Mouse (Mus musculus): Measurements from ENCODE around the gene Socs2. TPM values are rescaled to one million over a fixed set of nuclear protein-coding genes. Genes with fewer than 3 reads are reported as not detected.

The Socs2 gene
- polyA plus RNA-seq, 1 experiment from 2014 or later = 48.6 TPM

DNA sequence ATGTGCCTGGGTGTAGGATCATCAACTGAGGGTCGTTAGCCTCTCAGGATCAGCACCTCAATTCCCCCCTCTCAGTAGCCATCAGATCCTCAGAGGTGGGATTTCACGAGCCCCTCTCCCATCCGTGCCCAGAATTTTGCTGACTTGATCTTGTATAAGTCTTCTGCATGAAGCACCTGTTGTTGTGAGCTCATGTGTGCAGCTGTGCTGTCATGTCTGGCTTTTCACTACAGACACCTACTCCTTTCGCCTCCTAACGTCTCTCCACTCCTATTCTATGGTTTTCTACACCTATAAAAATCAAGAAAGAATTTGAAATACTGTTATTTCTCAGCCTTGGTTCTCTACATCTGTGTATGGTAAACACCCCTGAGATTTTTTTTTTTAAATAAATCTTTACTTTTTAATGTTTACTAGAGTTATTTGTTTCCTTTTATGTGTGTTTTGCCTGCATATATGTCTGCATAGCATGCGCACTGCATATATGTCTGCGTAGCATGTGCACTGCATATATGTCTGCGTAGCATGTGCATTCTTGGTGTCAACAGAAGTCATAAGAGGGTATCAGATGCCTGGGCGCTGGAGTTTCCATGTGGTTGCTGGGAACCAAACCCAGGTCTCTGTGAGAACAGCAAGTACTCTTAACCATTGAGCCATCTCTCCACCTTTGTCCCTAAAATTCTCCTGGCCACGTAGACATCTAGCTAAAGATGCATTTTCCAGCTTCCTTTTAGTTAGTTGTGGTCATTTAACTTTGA, 74.0 kb downstream of the Socs2 start:
- Histone ChIP-seq H3K9me3 (ENCODE audit: control insufficient read depth, low read length) (0 out of 2 replicates have a peak, but pooled peaks cover 5% of the 10 kb centered on the region), H3K4me1 (ENCODE audit: control insufficient read depth in 2 of 2, insufficient read depth in 2 of 2, low read length in 2 of 2) (no peaks in the 10 kb centered on the region), H3K27ac (replicated peaks in 1 of 2; ENCODE audit: control insufficient read depth in 1 of 2, insufficient read depth in 1 of 2, low read depth in 2 of 2, low read length in 2 of 2) (no peak overlapping the region), H3K9ac (ENCODE audit: low read length) (no peak overlapping the region), H3K27me3 (ENCODE audit: control insufficient read depth, insufficient read depth, low read length) (no peaks in the 10 kb centered on the region), H3K4me2 (ENCODE audit: low read length) (no peak overlapping the region), H3K4me3 (ENCODE audit: control insufficient read depth in 1 of 2, insufficient read depth in 1 of 2, low read depth in 1 of 2, low read length in 2 of 2) (no peak overlapping the region), H3K36me3 (ENCODE audit: control insufficient read depth, insufficient read depth, low read length) (no peaks in the 10 kb centered on the region)
- no peak for ATAC-seq (ENCODE audit: insufficient number of reproducible peaks, insufficient read depth, low FRiP score, low read depth)
- WGBS = 80% methylated on average over 10 of the region's 10 CpGs

DNA sequence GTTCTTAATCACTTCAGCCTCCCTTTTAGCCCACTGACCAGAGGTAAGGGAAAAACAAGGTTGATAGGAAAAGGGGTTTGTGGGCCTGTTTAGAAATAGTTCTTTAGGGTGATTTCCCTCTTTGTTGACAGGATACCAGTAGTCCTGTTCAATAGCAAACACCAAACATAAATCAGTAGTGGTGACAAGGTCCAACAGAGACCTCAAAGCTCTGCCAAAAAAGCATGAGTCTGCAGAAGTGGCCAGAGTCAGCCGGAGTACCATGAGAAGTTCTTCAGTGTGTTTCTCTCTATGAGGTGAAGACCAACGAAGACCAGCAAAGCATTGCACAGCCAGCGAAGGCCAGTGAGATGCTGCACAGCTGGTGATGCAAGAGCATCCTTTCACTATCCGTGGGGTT, 76.3 kb downstream of the Socs2 start:
- Histone ChIP-seq H3K9ac (ENCODE audit: low read length) (no peak overlapping the region), H3K27ac (replicated peaks in 1 of 2; ENCODE audit: control insufficient read depth in 1 of 2, insufficient read depth in 1 of 2, low read depth in 2 of 2, low read length in 2 of 2) (no peak overlapping the region), H3K4me3 (ENCODE audit: control insufficient read depth in 1 of 2, insufficient read depth in 1 of 2, low read depth in 1 of 2, low read length in 2 of 2) (no peak overlapping the region), H3K36me3 (ENCODE audit: control insufficient read depth, insufficient read depth, low read length) (no peaks in the 10 kb centered on the region), H3K4me2 (ENCODE audit: low read length) (no peak overlapping the region), H3K27me3 (ENCODE audit: control insufficient read depth, insufficient read depth, low read length) (no peaks in the 10 kb centered on the region), H3K4me1 (ENCODE audit: control insufficient read depth in 2 of 2, insufficient read depth in 2 of 2, low read length in 2 of 2) (peaks cover 0 to 11% of the 10 kb centered on the region in 2 experiments; a peak in 2 of 4 replicates), H3K9me3 (ENCODE audit: control insufficient read depth, low read length) (0 out of 2 replicates have a peak, but pooled peaks cover 5% of the 10 kb centered on the region)
- ATAC-seq (ENCODE audit: insufficient number of reproducible peaks, insufficient read depth, low FRiP score, low read depth) = no peak
- WGBS = 83% methylated on average over 4 of the region's 4 CpGs

DNA sequence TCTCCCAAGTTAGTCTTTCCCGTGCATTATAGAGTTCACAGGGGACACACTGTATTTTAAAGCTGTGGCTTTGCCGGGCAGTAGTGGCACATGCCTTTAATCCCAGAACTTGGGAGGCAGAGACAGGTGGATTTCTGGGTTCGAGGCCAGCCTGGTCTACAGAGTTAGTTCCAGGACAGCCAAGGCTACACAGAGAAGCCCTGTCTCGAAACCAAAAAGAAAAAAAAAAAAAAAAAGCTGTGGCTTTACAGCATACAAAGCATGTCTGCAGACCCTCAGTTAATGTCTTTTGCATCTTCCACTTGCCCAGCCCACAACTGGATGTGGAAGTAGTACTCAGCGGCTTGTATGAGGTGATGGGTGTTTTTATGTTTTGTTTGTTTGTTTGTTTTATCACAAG, 79.4 kb downstream of the Socs2 start:
- Histone ChIP-seq H3K27me3 (ENCODE audit: control insufficient read depth, insufficient read depth, low read length) (no peaks in the 10 kb centered on the region), H3K4me2 (ENCODE audit: low read length) (no peak overlapping the region), H3K4me1 (ENCODE audit: control insufficient read depth in 2 of 2, insufficient read depth in 2 of 2, low read length in 2 of 2) (peaks cover 0 to 11% of the 10 kb centered on the region in 2 experiments; a peak in 2 of 4 replicates), H3K4me3 (ENCODE audit: control insufficient read depth in 1 of 2, insufficient read depth in 1 of 2, low read depth in 1 of 2, low read length in 2 of 2) (no peak overlapping the region), H3K27ac (replicated peaks in 1 of 2; ENCODE audit: control insufficient read depth in 1 of 2, insufficient read depth in 1 of 2, low read depth in 2 of 2, low read length in 2 of 2) (no peak overlapping the region), H3K9ac (ENCODE audit: low read length) (no peak overlapping the region), H3K36me3 (ENCODE audit: control insufficient read depth, insufficient read depth, low read length) (no peaks in the 10 kb centered on the region), H3K9me3 (ENCODE audit: control insufficient read depth, low read length) (no peaks in the 10 kb centered on the region)
- WGBS = 71% methylated on average over 5 of the region's 5 CpGs
- ATAC-seq (ENCODE audit: insufficient number of reproducible peaks, insufficient read depth, low FRiP score, low read depth) = no peak

- Histone ChIP-seq H3K9ac (ENCODE audit: low read length) (peak overlapping the region; percentile 22; the same call in 1 of the 2 replicates), H3K27ac (replicated peaks in 1 of 2; ENCODE audit: control insufficient read depth in 1 of 2, insufficient read depth in 1 of 2, low read depth in 2 of 2, low read length in 2 of 2) (peak overlapping the region in 1 of 2 experiments; percentile 15; a peak in 2 of 4 replicates), H3K27me3 (ENCODE audit: control insufficient read depth, insufficient read depth, low read length) (no peaks in the 10 kb centered on the region), H3K4me2 (ENCODE audit: low read length) (peak overlapping the region; percentile 26; the same call in 1 of the 2 replicates), H3K4me1 (ENCODE audit: control insufficient read depth in 2 of 2, insufficient read depth in 2 of 2, low read length in 2 of 2) (peaks cover 0 to 11% of the 10 kb centered on the region in 2 experiments; a peak in 2 of 4 replicates), H3K36me3 (ENCODE audit: control insufficient read depth, insufficient read depth, low read length) (no peaks in the 10 kb centered on the region), H3K9me3 (ENCODE audit: control insufficient read depth, low read length) (no peaks in the 10 kb centered on the region), H3K4me3 (ENCODE audit: control insufficient read depth in 1 of 2, insufficient read depth in 1 of 2, low read depth in 1 of 2, low read length in 2 of 2) (no peak overlapping the region)
- peak; percentile 13; the same call in 1 of the 2 replicates for ATAC-seq (ENCODE audit: insufficient number of reproducible peaks, insufficient read depth, low FRiP score, low read depth)
- WGBS = 9% methylated on average over 4 of the region's 4 CpGs
These were observed 80.0 kb downstream of the Socs2 start for GRCm38 (mm10) chr10:95336781-95337544.

Other genes starting within 250 kb of the Socs2 start
- 11.0 and 12.3 TPM in 2 replicates for gene Cradd, start 93.0 kb downstream of the Socs2 start, polyA plus RNA-seq (2014; fragmentation: Nextera tagmentation; extraction: Ambion mirVana)
- gene Mrpl42, start 84.8 kb upstream of the Socs2 start, polyA plus RNA-seq (2014; fragmentation: Nextera tagmentation; extraction: Ambion mirVana) = 657 and 673 TPM in 2 replicates
- gene Ube2n, start 98.0 kb upstream of the Socs2 start, polyA plus RNA-seq (2014; fragmentation: Nextera tagmentation; extraction: Ambion mirVana) = 255 and 263 TPM in 2 replicates
- gene Nudt4, start 147.0 kb upstream of the Socs2 start, polyA plus RNA-seq (2014; fragmentation: Nextera tagmentation; extraction: Ambion mirVana) = 97.2 and 101 TPM in 2 replicates